Mouse (Mus musculus): ENCODE measurements around the gene Ets1.

Gene Ets1

GRCm38 (mm10) chr9:32709359-32709758 is 73.3 kb downstream of the Ets1 start:
- in situ Hi-C loops (cut with MboI; ENCODE audit: low sequenced_read_pairs), result no loop called here

GRCm38 (mm10) chr9:32709764-32710734 is 74.0 kb downstream of the Ets1 start:
- in situ Hi-C loops (cut with MboI; ENCODE audit: low sequenced_read_pairs), result no loop called here

- in situ Hi-C loops (cut with MboI; ENCODE audit: low sequenced_read_pairs), result no loop called here
Observed at GRCm38 (mm10) chr9:32710987-32711652, 75.1 kb downstream of the Ets1 start.

- in situ Hi-C loops (cut with MboI; ENCODE audit: low sequenced_read_pairs), result no loop called here
Observed at GRCm38 (mm10) chr9:32711768-32712167, 75.7 kb downstream of the Ets1 start.

GRCm38 (mm10) chr9:32712383-32712910 is 76.4 kb downstream of the Ets1 start:
- in situ Hi-C loops (cut with MboI; ENCODE audit: low sequenced_read_pairs), result no loop called here

- in situ Hi-C loops (cut with MboI; ENCODE audit: low sequenced_read_pairs), result no loop called here
Observed at GRCm38 (mm10) chr9:32713106-32713505, 77.1 kb downstream of the Ets1 start.

GRCm38 (mm10) chr9:32713790-32714189 is 77.8 kb downstream of the Ets1 start:
- in situ Hi-C loops (cut with MboI; ENCODE audit: low sequenced_read_pairs), result no loop called here

- in situ Hi-C loops (cut with MboI; ENCODE audit: low sequenced_read_pairs), result no loop called here
Observed at GRCm38 (mm10) chr9:32714487-32714886, 78.5 kb downstream of the Ets1 start.

GRCm38 (mm10) chr9:32715806-32716466 is 79.9 kb downstream of the Ets1 start:
- in situ Hi-C loops (cut with MboI; ENCODE audit: low sequenced_read_pairs), result no loop called here

- in situ Hi-C loops (cut with MboI; ENCODE audit: low sequenced_read_pairs), result no loop called here
Observed at GRCm38 (mm10) chr9:32717268-32717920, 81.4 kb downstream of the Ets1 start.

- in situ Hi-C loops (cut with MboI; ENCODE audit: low sequenced_read_pairs), result no loop called here
Observed at GRCm38 (mm10) chr9:32717931-32718820, 82.2 kb downstream of the Ets1 start.

- in situ Hi-C loops (cut with MboI; ENCODE audit: low sequenced_read_pairs), result no loop called here
Observed at GRCm38 (mm10) chr9:32718868-32719267, 82.8 kb downstream of the Ets1 start.

GRCm38 (mm10) chr9:32719941-32720263 is 83.9 kb downstream of the Ets1 start:
- in situ Hi-C loops (cut with MboI; ENCODE audit: low sequenced_read_pairs), result no loop called here

GRCm38 (mm10) chr9:32720264-32721031 is 84.4 kb downstream of the Ets1 start:
- in situ Hi-C loops (cut with MboI; ENCODE audit: low sequenced_read_pairs), result no loop called here

GRCm38 (mm10) chr9:32721081-32721480 is 85.1 kb downstream of the Ets1 start:
- in situ Hi-C loops (cut with MboI; ENCODE audit: low sequenced_read_pairs), result no loop called here

- in situ Hi-C loops (cut with MboI; ENCODE audit: low sequenced_read_pairs), result no loop called here
Observed at GRCm38 (mm10) chr9:32722205-32722604, 86.2 kb downstream of the Ets1 start.

- in situ Hi-C loops (cut with MboI; ENCODE audit: low sequenced_read_pairs), result no loop called here
Observed at GRCm38 (mm10) chr9:32722969-32723368, 86.9 kb downstream of the Ets1 start.

GRCm38 (mm10) chr9:32724131-32724825 is 88.3 kb downstream of the Ets1 start:
- in situ Hi-C loops (cut with MboI; ENCODE audit: low sequenced_read_pairs), result no loop called here

Measured in CH12F3 (cell line).